Mouse (Mus musculus): ENCODE measurements around the gene Nmur1. TPM values are rescaled to one million over a fixed set of nuclear protein-coding genes. Genes with fewer than 3 reads are reported as not detected.

The Nmur1 gene
- total RNA-seq, 1 experiment from 2014 or later, result not detected

DNA sequence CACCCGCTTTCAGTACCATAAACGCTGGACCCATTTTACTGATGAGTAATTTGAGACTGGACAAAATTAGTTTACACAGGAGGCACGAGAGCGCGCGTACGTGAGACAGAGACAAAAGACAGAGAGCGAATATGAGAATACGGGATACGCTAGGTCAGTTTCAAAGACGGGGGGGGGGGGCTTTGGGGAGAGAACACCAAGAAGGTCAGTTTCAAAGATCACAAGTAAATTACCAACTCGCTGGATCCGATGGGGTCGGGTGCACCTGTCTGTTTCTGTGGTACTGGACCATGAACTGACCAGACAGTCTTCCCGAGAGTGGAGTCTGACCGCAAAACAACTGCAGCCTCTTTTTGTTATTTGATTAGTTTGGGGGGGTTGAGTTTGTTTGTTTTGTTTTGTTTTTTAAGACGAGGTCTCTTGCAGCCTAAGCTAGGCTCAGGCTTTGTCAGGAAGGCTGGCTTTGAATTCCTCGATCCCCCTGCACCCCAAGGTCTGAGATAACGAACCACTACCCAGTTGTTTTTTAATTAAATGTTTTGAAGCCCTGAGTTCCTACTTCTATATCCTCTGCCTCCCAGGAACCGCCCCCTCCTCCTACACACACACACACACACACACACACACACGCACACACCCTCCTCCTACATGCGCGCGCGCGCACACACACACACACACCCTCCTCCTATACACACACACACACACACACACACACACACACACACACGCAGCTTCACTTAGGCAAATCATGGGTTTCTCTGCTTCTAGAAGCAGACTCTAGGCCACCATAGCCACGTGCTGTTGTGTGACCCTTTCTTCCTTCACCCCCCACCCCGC, 15.1 kb upstream of the Nmur1 start:
- DNase-seq, result peak; percentile 70

- peak; percentile 96 for DNase-seq
Measured at GRCm38 (mm10) chr1:86440171-86440886, 14.3 kb upstream of the Nmur1 start.

DNA sequence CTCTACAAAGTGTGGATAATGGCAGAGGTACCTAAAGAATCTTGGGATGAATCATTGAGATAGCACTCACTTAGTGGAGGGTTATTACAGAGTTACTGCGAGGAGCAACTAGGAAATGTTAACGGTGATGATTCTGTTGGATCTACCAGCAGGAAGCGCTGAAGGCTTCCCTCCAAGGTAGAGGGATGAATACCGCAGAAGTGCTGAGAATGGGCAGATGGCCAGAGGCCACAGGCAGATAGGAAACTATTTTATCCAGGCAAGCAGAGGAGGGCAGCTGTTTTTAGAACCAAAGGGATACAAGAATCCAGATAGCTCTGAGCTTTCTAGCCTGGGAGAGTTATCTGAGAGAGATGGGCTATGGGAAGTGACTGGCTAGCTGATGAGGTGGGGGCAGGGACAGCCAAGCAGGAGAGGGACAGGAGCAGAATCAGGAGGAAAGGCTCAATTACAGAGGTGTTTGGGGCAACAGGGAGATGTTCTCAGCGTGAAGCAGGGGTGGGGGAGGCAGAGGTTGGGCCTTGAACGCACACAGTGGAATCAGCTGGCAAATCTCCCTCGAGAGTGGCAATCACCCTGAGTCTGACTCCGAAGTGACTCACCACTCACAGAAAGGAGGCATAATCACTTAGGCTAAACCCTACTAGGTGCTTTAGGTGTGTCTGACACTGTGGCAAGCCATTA, 13.6 kb upstream of the Nmur1 start:
- peak; percentile 71 for DNase-seq

DNA sequence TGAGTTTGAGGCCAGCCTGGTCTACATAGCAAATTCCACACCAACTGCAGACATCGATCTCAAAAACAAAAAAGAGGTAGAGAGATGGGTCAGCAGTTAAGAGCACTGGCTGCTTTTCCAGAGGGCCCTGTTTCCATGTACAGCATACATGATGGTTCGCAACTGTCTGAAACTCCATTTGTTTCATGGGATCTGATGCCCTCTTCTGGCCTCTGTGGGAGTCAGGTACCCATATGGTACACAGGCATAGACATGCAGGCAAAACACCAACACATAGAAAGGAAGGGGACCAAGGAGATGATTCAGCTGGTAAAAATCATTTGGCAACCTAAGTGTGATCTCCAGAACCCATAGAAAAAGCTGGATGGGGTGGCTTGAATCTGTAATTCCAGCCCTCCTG, 12.5 kb upstream of the Nmur1 start:
- no peak for DNase-seq

GRCm38 (mm10) chr1:86438014-86438319, 11.9 kb upstream of the Nmur1 start:
- DNase-seq, result no peak

GRCm38 (mm10) chr1:86437219-86438013, 11.4 kb upstream of the Nmur1 start:
- DNase-seq, result no peak

GRCm38 (mm10) chr1:86435302-86435821, 9.3 kb upstream of the Nmur1 start:
- peak; percentile 57 for DNase-seq

DNA sequence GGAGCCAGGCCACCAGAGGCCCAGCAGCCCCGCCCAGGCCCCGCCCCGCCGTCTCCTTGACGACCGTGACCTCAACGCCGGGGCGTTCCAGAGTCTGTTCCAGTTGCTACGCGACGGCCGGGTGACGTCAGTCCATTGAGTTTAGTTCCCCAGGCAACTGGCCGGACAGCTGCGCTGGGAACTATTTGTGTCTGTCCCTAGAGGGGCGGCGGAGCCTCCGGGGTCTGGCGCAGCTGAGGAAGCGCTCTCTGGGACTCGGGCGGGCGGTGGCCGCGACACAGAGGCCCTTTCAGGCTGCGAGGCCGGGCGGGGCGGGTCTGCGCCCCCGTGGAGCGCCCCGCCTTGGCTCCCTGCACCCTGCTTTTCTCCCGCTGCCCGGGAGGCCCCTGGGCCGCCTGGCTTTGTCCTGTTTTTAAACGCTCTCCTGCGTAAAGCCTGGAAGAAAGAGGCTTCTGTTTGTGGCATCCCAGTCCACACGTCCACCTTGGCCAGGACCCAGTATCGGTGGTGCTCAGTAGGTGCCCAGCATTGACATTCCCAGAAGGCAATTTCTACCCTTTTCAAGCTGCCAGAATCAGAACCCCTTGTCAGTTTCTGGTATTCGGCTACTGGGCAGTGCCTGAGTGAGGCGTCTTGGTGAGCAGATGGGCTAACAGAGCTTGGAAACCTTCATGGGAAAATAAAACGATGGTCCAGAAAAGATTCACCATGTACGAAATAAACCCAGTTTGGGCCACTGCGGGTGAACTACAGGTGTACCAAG, 8.6 kb upstream of the Nmur1 start:
- peak; percentile 99 for DNase-seq

DNA sequence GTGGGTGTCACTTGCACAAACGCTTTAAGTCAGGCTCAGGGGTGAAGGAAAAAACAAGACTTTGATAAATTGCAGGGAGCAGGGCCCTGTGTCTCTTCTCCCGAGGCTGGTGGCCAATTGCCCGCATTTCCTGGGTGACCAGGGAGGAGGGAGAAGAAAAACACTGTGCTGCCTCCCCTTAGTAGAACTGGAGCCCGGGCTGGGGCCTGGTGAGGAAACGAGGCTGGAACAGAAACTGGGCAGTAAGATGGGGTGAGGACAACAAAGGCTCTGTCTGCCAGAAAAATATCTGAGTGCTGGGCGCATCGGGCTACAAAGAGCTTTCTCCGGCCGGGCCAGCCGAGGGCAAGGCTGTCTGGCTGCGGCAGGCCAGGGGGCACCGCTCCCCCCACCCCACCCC, 8.0 kb upstream of the Nmur1 start:
- peak; percentile 79 for DNase-seq

- DNase-seq, result no peak
Measured at GRCm38 (mm10) chr1:86433359-86433758, 7.3 kb upstream of the Nmur1 start.

GRCm38 (mm10) chr1:86432778-86433177, 6.8 kb upstream of the Nmur1 start:
- no peak for DNase-seq

DNA sequence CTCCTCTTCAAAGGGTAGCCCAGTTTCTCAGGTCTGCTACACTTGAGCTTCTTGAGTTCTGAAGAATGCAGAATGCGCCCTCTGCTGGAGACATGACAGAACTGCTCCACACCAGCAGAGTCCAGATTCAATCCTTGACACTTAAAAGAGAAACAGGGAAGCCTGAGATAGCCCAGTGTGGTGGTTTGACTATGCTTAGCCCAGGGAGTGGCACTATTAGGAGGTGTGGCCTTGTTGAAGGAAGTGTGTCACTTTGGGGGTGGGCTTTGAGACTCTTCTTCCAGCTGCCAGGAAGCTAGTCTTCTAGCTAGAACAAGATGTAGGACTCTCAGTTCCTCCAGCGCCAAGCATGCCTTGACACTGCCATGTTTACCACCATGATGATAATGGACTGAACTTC, 4.0 kb upstream of the Nmur1 start:
- DNase-seq, result peak; percentile 84

DNA sequence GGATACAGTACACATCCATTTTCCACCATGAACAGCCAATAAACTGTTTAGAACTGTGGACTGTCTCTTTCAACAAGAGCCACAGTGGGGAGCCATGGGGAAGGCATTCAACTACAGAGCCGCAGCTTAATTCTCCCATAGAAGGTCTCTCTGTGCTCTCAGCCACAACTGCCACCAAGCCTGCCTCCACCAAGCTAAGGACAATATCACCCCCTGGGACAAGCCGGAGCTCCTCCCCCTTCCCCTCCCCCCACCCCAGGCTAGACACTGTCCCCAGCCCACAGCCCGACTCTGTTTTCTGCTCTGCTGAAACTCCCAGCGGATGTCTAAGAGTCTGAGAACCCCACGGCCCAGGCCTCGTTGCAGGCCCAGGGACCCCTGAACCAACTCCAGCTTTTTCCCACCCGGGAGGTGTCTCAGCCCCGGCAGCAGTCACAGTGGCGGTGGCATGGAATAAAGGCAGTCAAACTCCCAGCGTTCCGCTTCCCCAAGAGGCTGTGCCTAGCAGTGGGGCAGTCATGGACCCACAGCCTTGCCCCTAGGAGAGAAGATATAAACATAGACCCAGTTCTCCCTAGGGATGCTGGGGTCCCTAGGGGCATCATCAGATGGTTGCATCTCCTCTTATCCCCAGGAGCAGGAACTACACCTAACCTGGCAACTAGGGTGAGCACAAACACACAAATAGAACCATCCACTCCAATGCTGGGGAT, 1.0 kb downstream of the Nmur1 start:
- no peak for DNase-seq

DNA sequence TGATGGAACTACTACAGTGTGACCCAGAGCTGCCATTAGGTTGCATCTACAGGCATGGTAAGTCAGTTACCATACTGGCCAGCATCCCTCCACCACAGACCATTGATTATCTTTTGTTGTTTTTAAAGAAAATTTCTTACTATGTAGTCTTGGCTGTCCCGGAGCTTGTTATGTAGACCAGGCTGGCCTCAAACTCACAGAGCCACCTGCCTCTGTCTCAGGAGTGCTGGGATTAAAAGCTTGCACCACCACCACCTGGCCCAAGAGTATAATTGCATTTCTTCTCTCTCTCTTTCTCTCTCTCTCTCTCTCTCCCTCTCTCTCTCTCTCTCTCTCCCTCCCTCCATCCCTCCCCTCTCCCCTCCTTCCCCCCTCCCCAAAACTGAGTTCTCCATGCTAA, 1.7 kb downstream of the Nmur1 start:
- no peak for DNase-seq

DNA sequence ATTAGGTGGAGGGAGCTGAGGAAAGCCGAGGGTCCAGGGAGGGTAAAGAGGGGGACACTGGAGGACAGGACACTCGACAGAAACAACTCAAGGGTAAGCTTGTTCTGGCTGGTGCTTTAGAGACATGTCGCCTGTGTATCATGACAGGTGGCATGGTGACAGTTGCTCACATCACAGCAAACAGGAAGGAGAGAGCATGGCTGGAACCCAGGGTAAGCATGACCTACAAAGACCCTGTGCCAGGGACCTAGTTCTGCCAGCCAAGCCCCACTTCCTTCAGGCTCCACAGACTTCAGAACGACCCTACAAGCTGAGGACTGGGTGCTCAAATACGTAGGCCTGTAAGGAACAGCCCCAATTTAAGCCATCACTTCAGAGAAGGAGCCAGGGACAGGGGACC, 2.1 kb downstream of the Nmur1 start:
- DNase-seq, result no peak

DNA sequence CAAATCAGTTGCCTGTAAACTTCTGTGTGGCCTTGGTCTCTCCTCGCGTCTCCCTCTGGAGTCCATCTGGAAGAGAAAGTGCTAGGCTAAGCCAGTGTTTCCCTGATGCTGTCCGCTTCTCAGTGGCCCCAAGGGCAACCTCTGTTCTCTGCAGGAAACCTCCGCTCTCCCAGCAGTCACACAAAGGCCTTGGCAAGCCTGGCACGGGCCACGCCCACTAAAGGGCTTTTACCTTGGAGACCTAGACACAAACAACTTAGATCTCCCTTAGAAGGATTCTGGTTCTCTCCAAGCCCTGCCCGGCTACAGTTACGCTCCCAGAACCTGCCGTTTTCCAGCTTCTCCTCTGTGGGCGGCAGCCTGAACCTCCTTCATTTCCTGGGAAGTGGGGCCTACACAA, 5.0 kb downstream of the Nmur1 start:
- peak; percentile 84 for DNase-seq

DNA sequence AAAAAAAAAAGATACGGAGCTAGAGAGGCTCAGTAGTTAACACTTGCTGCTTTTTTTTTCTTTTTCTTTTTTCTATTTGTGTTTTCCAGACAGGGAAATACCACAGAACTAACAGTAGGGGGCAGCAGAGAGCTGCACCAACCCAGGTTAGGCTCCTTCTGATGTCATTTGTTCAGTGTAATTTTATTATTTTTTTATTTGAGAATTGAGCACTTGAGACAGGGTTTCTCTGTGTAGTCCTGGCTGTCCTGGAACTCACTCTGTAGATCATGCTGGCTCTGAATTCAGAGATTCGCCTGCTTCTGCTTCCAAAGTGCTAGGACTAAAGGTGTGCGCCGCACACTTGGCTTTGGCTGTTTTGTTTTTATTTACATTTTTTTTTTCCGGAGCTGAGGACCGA, 9.7 kb downstream of the Nmur1 start:
- DNase-seq, result peak; percentile 59

- peak; percentile 69 for DNase-seq
Measured at GRCm38 (mm10) chr1:86415612-86416184, 10.3 kb downstream of the Nmur1 start.

- no peak for DNase-seq
Measured at GRCm38 (mm10) chr1:86415144-86415543, 10.9 kb downstream of the Nmur1 start.

DNA sequence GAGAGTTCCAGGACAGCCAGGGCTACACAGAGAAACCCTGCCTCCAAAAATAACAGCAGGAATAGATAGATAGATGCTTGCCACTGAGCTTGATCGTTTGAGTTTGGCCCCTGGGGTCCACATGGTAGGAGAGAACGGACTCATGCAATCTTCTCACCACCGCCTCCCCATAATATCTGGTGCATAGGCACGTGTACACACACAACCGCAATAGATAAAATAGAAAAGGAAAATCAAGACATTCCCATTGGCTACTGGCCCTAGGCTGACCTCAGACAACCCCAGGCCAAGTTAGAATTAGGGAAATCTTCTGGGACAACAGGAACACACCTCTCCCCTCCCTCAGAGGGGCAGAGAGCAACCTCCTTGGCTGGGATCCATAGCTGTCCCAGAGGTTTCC, 11.3 kb downstream of the Nmur1 start:
- DNase-seq, result no peak

Measured in adrenal gland, postnatal 14 days (tissue).